Mouse (Mus musculus): ENCODE measurements around the gene 1700003E16Rik. TPM values are rescaled to one million over a fixed set of nuclear protein-coding genes. Genes with fewer than 3 reads are reported as not detected.
A peak's percentile ranks its signal among the peaks of the same experiment; 100 is the strongest.

Gene 1700003E16Rik
- total and polyA plus RNA-seq, 3 experiments, result 0.15 to 0.50 TPM; not detected in 1

DNA sequence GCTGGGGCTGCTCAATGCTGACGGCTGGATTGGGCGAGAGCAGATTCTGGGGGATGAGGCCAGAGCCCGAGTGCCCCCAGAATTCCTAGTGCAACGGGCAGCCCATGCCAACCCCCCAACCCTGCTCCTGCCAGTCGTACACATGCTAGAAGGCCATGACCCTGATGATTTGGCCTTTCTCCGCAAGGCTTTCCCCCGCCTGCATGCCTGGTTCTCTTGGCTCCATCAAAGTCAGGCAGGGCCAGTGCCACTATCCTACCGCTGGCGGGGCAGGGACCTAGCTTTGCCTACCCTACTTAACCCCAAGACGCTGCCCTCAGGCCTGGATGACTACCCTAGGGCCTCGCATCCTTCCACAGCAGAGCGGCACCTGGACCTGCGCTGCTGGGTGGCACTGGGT lies 38.6 kb upstream of the 1700003E16Rik start:
- no peak overlapping the region for H3K9ac ChIP-seq (ENCODE audit: control insufficient read depth, low read depth, low read length, poor library complexity, severe bottlenecking)

DNA sequence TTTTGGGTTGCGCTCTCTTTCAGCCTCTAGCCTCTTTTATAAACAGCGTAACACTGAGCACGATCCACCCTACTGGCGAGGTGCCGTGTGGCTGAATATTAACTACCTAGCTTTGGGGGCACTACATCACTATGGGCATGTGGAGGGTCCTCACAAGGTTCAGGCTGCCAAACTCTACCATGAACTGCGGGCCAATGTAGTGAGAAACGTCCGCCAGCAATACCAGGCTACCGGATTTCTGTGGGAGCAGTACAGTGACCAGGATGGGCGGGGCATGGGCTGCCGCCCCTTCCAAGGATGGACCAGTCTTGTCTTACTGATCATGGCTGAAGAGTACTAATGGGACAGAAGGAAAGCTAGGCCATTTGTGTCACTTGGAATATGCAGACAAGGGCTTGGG lies 37.8 kb upstream of the 1700003E16Rik start:
- no peaks in the 10 kb centered on the region for H3K27me3 ChIP-seq (ENCODE audit: control insufficient read depth in 1 of 2, insufficient read depth in 2 of 2, low read length in 2 of 2)
- H3K9me3 ChIP-seq (replicated peaks; ENCODE audit: insufficient read depth, low read length), result no peaks in the 10 kb centered on the region
- H3K36me3 ChIP-seq (ENCODE audit: control insufficient read depth in 1 of 2, insufficient read depth in 2 of 2, low read length in 2 of 2), result peaks cover 0 to 24% of the 10 kb centered on the region in 2 experiments; a peak in 2 of 4 replicates
- no peak overlapping the region for H3K9ac ChIP-seq (ENCODE audit: control insufficient read depth, low read depth, low read length, poor library complexity, severe bottlenecking)
- no peak overlapping the region for H3K27ac ChIP-seq (ENCODE audit: control insufficient read depth, low read depth, low read length)
- H3K79me2 ChIP-seq (ENCODE audit: control insufficient read depth, insufficient read depth, low read length, poor library complexity), result peaks cover 41% of the 10 kb centered on the region
- no peak for DNase-seq (ENCODE audit: low read depth, low spot score)
- H3K4me1 ChIP-seq (ENCODE audit: control insufficient read depth in 1 of 2, insufficient read depth in 2 of 2, low read length in 2 of 2), result peaks cover 0 to 24% of the 10 kb centered on the region in 2 experiments; a peak in 2 of 4 replicates
- TF ChIP-seq TCF12 (IDR thresholded peaks at IDR 0.05; ENCODE audit: low read depth, low read length) (no peak), RCOR1 (IDR thresholded peaks at IDR 0.05; ENCODE audit: low read depth, low read length) (no peak), NELFE (IDR thresholded peaks at IDR 0.05; ENCODE audit: low read depth, low read length) (no peak), RAD21 (IDR thresholded peaks at IDR 0.05; ENCODE audit: low read depth, low read length) (no peak), ZNF384 (IDR thresholded peaks at IDR 0.05; ENCODE audit: low read depth, low read length) (no peak), ETS1 (IDR thresholded peaks at IDR 0.05; ENCODE audit: low read depth, low read length) (no peak), GATA1 (IDR thresholded peaks at IDR 0.05; ENCODE audit: low read depth, low read length) (no peak), USF2 (IDR thresholded peaks at IDR 0.05; ENCODE audit: borderline replicate concordance in 1 of 2, insufficient read depth in 1 of 2, low read depth in 1 of 2, low read length in 2 of 2) (no peak), POLR2A (IDR thresholded peaks at IDR 0.05; ENCODE audit: control insufficient read depth in 1 of 2, insufficient read depth in 1 of 2, low read depth in 1 of 2, low read length in 2 of 2, poor library complexity in 1 of 2) (peak in 1 of 2 experiments; percentile 17; a peak in 1 of 4 replicates), NRF1 (IDR thresholded peaks at IDR 0.05; ENCODE audit: insufficient read depth, low read depth, low read length, poor library complexity, severe bottlenecking) (no peak), ZC3H11A (IDR thresholded peaks at IDR 0.05; ENCODE audit: low read depth, low read length) (no peak), KAT2A (conservative IDR thresholded peaks at IDR 0.05; ENCODE audit: low read depth, low read length) (no peak), SMC3 (IDR thresholded peaks at IDR 0.05; ENCODE audit: low read depth, low read length) (0 out of 2 replicates have a peak, but pooled peaks have one; percentile 1), UBTF (IDR thresholded peaks at IDR 0.05; ENCODE audit: borderline replicate concordance, insufficient read depth, low read depth, low read length) (no peak), TBP (IDR thresholded peaks at IDR 0.05; ENCODE audit: low read depth, low read length) (no peak)
- H3K4me3 ChIP-seq (ENCODE audit: control insufficient read depth in 1 of 2, insufficient read depth in 1 of 2, low read depth in 2 of 2, low read length in 2 of 2), result no peak overlapping the region

More for the DNA sequence above, 38.6 kb upstream of the 1700003E16Rik start:
- Histone ChIP-seq H3K27me3 (ENCODE audit: control insufficient read depth in 1 of 2, insufficient read depth in 2 of 2, low read length in 2 of 2) (no peaks in the 10 kb centered on the region), H3K79me2 (ENCODE audit: control insufficient read depth, insufficient read depth, low read length, poor library complexity) (peaks cover 41% of the 10 kb centered on the region), H3K4me3 (ENCODE audit: control insufficient read depth in 1 of 2, insufficient read depth in 1 of 2, low read depth in 2 of 2, low read length in 2 of 2) (no peak overlapping the region), H3K36me3 (ENCODE audit: control insufficient read depth in 1 of 2, insufficient read depth in 2 of 2, low read length in 2 of 2) (peaks cover 0 to 20% of the 10 kb centered on the region in 2 experiments; a peak in 2 of 4 replicates), H3K27ac (ENCODE audit: control insufficient read depth, low read depth, low read length) (no peak overlapping the region), H3K4me1 (ENCODE audit: control insufficient read depth in 1 of 2, insufficient read depth in 2 of 2, low read length in 2 of 2) (peaks cover 0 to 22% of the 10 kb centered on the region in 2 experiments; a peak in 2 of 4 replicates), H3K9me3 (replicated peaks; ENCODE audit: insufficient read depth, low read length) (no peaks in the 10 kb centered on the region)
- TF ChIP-seq MAFK (IDR thresholded peaks at IDR 0.05; ENCODE audit: borderline replicate concordance, low read depth, low read length) (no peak), SIN3A (IDR thresholded peaks at IDR 0.05; ENCODE audit: low read length) (no peak), POLR2A (IDR thresholded peaks at IDR 0.05; ENCODE audit: control insufficient read depth in 1 of 2, insufficient read depth in 1 of 2, low read depth in 1 of 2, low read length in 2 of 2, poor library complexity in 1 of 2) (0 out of 4 replicates have a peak, but pooled peaks have one; percentile 1 to 31)
- no peak for DNase-seq (ENCODE audit: low read depth, low spot score)
